Mouse (Mus musculus) lung, postnatal 0 days (tissue): ENCODE data around the gene Plxnb2.

Source experiments
- CTCF ChIP-seq: IDR thresholded peaks from 2 replicates; pipeline ENCODE4 v1.5.1; 2016; ENCODE audit warnings: antibody characterized with exemption, mild to moderate bottlenecking
- EP300 ChIP-seq: IDR thresholded peaks from 2 replicates; pipeline ENCODE4 v1.6.1; 2016; ENCODE audit warnings: antibody characterized with exemption, mild to moderate bottlenecking, control low read depth

DNA sequence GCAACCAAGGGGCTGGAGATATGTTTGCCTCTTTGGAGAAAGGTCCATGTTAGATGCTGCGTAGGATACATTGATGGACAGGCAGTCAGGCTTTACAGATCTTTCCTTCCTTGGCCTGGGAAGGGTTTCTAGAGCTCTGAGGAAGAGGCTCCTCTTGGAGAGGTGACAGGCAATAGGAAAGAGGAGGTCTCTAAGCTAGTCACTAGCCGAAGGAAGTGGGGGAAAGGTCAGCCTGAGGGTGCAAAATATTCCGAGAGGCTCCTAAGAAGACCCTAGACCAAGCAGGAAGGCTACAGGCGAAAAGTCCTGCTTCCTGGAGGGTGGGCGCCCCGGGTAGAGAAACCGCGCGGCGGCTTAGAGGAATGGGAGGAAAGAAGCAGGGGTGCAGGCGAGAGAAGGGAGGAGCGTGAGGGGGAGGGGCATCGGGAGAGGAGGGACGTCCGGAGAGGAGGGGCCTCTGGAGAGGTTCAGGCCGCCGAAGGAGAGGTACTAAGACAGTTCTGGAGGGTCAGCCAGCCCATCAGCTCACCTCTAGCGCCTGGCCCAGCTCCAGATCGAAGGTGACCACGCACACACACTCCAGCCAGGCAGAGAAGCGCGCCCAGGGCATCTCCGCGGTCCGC lies 15.2 kb upstream of the Plxnb2 start:
- TF ChIP-seq CTCF (no peak), EP300 (no peak)
